8 mouse cellular contexts compared by ENCODE assay signal in genomic region chr19:5388011-5388441, GRCm38 (mm10). TPM values are rescaled to one million over a fixed set of nuclear protein-coding genes. Genes with fewer than 3 reads are reported as not detected.
A peak's percentile ranks its signal among the peaks of the same experiment; 100 is the strongest.
DNase-seq lines count a peak whose midpoint lies in the region; ATAC-seq and TF ChIP-seq lines count a peak whose summit lies in the region.

No protein-coding gene starts in this region.

- H3K27ac ChIP-seq in embryonic facial prominence, embryonic 13.5 days: peak overlapping the region; percentile 82
- peak overlapping the region; percentile 86 for H3K27ac ChIP-seq in intestine, embryonic 16.5 days (ENCODE audit: low read length)
- H3K27ac ChIP-seq in midbrain, embryonic 14.5 days (replicated peaks; ENCODE audit: low read depth, low read length): peak overlapping the region; percentile 83

- ATAC-seq in Patski: peak; percentile 27
- no peak for ATAC-seq in embryonic facial prominence, embryonic 13.5 days (ENCODE audit: insufficient number of reproducible peaks, insufficient read depth, low FRiP score, low TSS enrichment, low read depth)
- ATAC-seq in intestine, embryonic 16.5 days: peak; percentile 43
- ATAC-seq in midbrain, embryonic 14.5 days (ENCODE audit: low FRiP score, low TSS enrichment): peak; percentile 28; the same call in 1 of the 2 replicates

- peak overlapping the region; percentile 92 for H3K4me2 ChIP-seq in embryonic facial prominence, embryonic 13.5 days
- peak overlapping the region; percentile 91 for H3K4me2 ChIP-seq in intestine, embryonic 16.5 days (ENCODE audit: low read depth, low read length)
- peak overlapping the region; percentile 96 for H3K4me2 ChIP-seq in midbrain, embryonic 14.5 days (ENCODE audit: low read length)

- peak; percentile 42 for DNase-seq in left cerebral cortex, postnatal 4 days
- DNase-seq in left cerebral cortex, adult 8-10 months (ENCODE audit: low spot score in 2 of 2): no peak
- DNase-seq in Patski (ENCODE audit: low read depth, low spot score): no peak
- no peak for DNase-seq in midbrain, embryonic 14.5 days
- DNase-seq in frontal cortex, postnatal 10 days (ENCODE audit: low spot score in 2 of 2): no peak
- DNase-seq in left cerebral cortex, postnatal 36 days (ENCODE audit: low spot score in 2 of 2): no peak

- peak overlapping the region; percentile 96 for H3K9ac ChIP-seq in embryonic facial prominence, embryonic 13.5 days
- peak overlapping the region; percentile 93 for H3K9ac ChIP-seq in intestine, embryonic 16.5 days (ENCODE audit: low read depth, low read length)
- H3K9ac ChIP-seq in midbrain, embryonic 14.5 days (replicated peaks; ENCODE audit: low read length): peak overlapping the region; percentile 84

- CTCF ChIA-PET in Patski (lab: Charles Lee): no interaction called here

- in situ Hi-C loops in Patski (cut with MboI; ENCODE audit: low pct_unique_long_range_greater_than_20kb): loop anchor here (5.0 kb wide), 1 partner anchor 99 kb away; the partner anchor contains the start of gene Mus81

- H3K27me3 ChIP-seq in Patski: no peaks in the 10 kb centered on the region
- no peaks in the 10 kb centered on the region for H3K27me3 ChIP-seq in embryonic facial prominence, embryonic 13.5 days
- no peaks in the 10 kb centered on the region for H3K27me3 ChIP-seq in intestine, embryonic 16.5 days (replicated peaks; ENCODE audit: control insufficient read depth, insufficient read depth, low read length)
- H3K27me3 ChIP-seq in midbrain, embryonic 14.5 days (ENCODE audit: control insufficient read depth, insufficient read depth, low read length): no peaks in the 10 kb centered on the region

- peaks cover 34% of the 10 kb centered on the region for H3K4me1 ChIP-seq in embryonic facial prominence, embryonic 13.5 days
- peaks cover 23% of the 10 kb centered on the region for H3K4me1 ChIP-seq in intestine, embryonic 16.5 days (ENCODE audit: control insufficient read depth, insufficient read depth, low read length)
- peaks cover 28% of the 10 kb centered on the region for H3K4me1 ChIP-seq in midbrain, embryonic 14.5 days (ENCODE audit: control insufficient read depth, insufficient read depth, low read length)

- H3K36me3 ChIP-seq in embryonic facial prominence, embryonic 13.5 days: peaks cover 36% of the 10 kb centered on the region
- peaks cover 14% of the 10 kb centered on the region for H3K36me3 ChIP-seq in intestine, embryonic 16.5 days (ENCODE audit: control insufficient read depth, insufficient read depth, low read length)
- peaks cover 28% of the 10 kb centered on the region for H3K36me3 ChIP-seq in midbrain, embryonic 14.5 days (ENCODE audit: control insufficient read depth, insufficient read depth, low read length)

- no peaks in the 10 kb centered on the region for H3K9me3 ChIP-seq in embryonic facial prominence, embryonic 13.5 days
- no peaks in the 10 kb centered on the region for H3K9me3 ChIP-seq in intestine, embryonic 16.5 days (ENCODE audit: control insufficient read depth, low read length)
- H3K9me3 ChIP-seq in midbrain, embryonic 14.5 days (ENCODE audit: control insufficient read depth, low read length): no peaks in the 10 kb centered on the region

- under 1% methylated on average over 43 of the region's 43 CpGs for WGBS in embryonic facial prominence, embryonic 13.5 days
- under 1% methylated on average over 38 of the region's 43 CpGs for WGBS in intestine, embryonic 16.5 days
- WGBS in midbrain, embryonic 14.5 days: under 1% methylated on average over 43 of the region's 43 CpGs

- H3K4me3 ChIP-seq in embryonic facial prominence, embryonic 13.5 days: peak overlapping the region; percentile 99
- peak overlapping the region; percentile 98 for H3K4me3 ChIP-seq in intestine, embryonic 16.5 days (ENCODE audit: low read length)
- H3K4me3 ChIP-seq in midbrain, embryonic 14.5 days (replicated peaks; ENCODE audit: low read depth, low read length): peak overlapping the region; percentile 98

- POLR2A ChIA-PET in Patski (lab: Charles Lee): interaction anchor here (1.2 to 2.6 kb wide), 3 partner anchors 21 to 41 kb away, joined by 4 to 14 read pairs (median 6); partner anchors contain the start of genes AI837181, Banf1, Drap1 and Eif1ad

- intact Hi-C loops in left cerebral cortex, postnatal 4 days (cut with DNase I): no loop called here
- intact Hi-C loops in left cerebral cortex, postnatal 36 days (cut with DNase I): loop anchor here (1.0 kb wide), 1 partner anchor 22 kb away; the partner anchor contains the start of gene Eif1ad

- TF ChIP-seq CTCF in Patski (IDR thresholded peaks at IDR 0.05): no peak

RNA-seq across cellular contexts. Expression of gene Sart1, which starts 0.5 kb away (rescaled TPM):
- total RNA-seq in left cerebral cortex, postnatal 4 days (2021): 100 to 1,000 TPM in 1 of 2 experiments, 10 to 100 TPM in 1; 84.2 to 101 TPM
- 100 to 1,000 TPM in 2 of 4 experiments, 10 to 100 TPM in 2; 85.6 to 109 (median 94.2) TPM for total RNA-seq in left cerebral cortex, adult 8-10 months (2022)
- polyA plus RNA-seq in Patski (2021): 75.3 TPM
- polyA plus RNA-seq in embryonic facial prominence, embryonic 13.5 days (2015; fragmentation: Nextera tagmentation; extraction: Ambion mirVana): 83.9 and 87.7 TPM in 2 replicates
- 60.2 and 65.6 TPM in 2 replicates for polyA plus RNA-seq in intestine, embryonic 16.5 days (2015; fragmentation: Nextera tagmentation; extraction: Ambion mirVana)
- polyA plus RNA-seq in midbrain, embryonic 14.5 days (2014; fragmentation: Nextera tagmentation; extraction: Ambion mirVana): 57.1 and 61.1 TPM in 2 replicates
- total RNA-seq in left cerebral cortex, postnatal 36 days (2021): 100 to 1,000 TPM in 1 of 2 experiments, 10 to 100 TPM in 1; 75.6 to 103 TPM

RNA-seq across cellular contexts. Expression of gene Tsga10ip, which starts 14.3 kb away (rescaled TPM):
- not detected for total RNA-seq in left cerebral cortex, postnatal 4 days (2021)
- total RNA-seq in left cerebral cortex, adult 8-10 months (2022): not detected
- 0.13 TPM for polyA plus RNA-seq in Patski (2021)
- polyA plus RNA-seq in embryonic facial prominence, embryonic 13.5 days (2015; fragmentation: Nextera tagmentation; extraction: Ambion mirVana): not detected in 2 replicates
- polyA plus RNA-seq in intestine, embryonic 16.5 days (2015; fragmentation: Nextera tagmentation; extraction: Ambion mirVana): 5.9 and 6.3 TPM in 2 replicates
- polyA plus RNA-seq in midbrain, embryonic 14.5 days (2014; fragmentation: Nextera tagmentation; extraction: Ambion mirVana): 0.12 TPM in 1 of 2 replicates, not detected in the other
- not detected for total RNA-seq in left cerebral cortex, postnatal 36 days (2021)

RNA-seq across cellular contexts. Expression of gene Banf1, which starts 21.1 kb away (rescaled TPM):
- total RNA-seq in left cerebral cortex, postnatal 4 days (2021): 100 to 1,000 TPM; 176 to 194 TPM
- total RNA-seq in left cerebral cortex, adult 8-10 months (2022): 10 to 100 TPM; 66.5 to 85.5 (median 77.9) TPM
- polyA plus RNA-seq in Patski (2021): 211 TPM
- 423 and 434 TPM in 2 replicates for polyA plus RNA-seq in embryonic facial prominence, embryonic 13.5 days (2015; fragmentation: Nextera tagmentation; extraction: Ambion mirVana)
- polyA plus RNA-seq in intestine, embryonic 16.5 days (2015; fragmentation: Nextera tagmentation; extraction: Ambion mirVana): 421 and 489 TPM in 2 replicates
- 330 and 375 TPM in 2 replicates for polyA plus RNA-seq in midbrain, embryonic 14.5 days (2014; fragmentation: Nextera tagmentation; extraction: Ambion mirVana)
- 10 to 100 TPM; 74.3 to 83.3 TPM for total RNA-seq in left cerebral cortex, postnatal 36 days (2021)

RNA-seq across cellular contexts. Expression of gene Eif1ad, which starts 21.5 kb away (rescaled TPM):
- 10 to 100 TPM; 23.0 to 25.8 TPM for total RNA-seq in left cerebral cortex, postnatal 4 days (2021)
- 10 to 100 TPM; 22.1 to 29.0 (median 23.8) TPM for total RNA-seq in left cerebral cortex, adult 8-10 months (2022)
- 36.7 TPM for polyA plus RNA-seq in Patski (2021)
- 57.6 and 61.8 TPM in 2 replicates for polyA plus RNA-seq in embryonic facial prominence, embryonic 13.5 days (2015; fragmentation: Nextera tagmentation; extraction: Ambion mirVana)
- 60.1 and 62.7 TPM in 2 replicates for polyA plus RNA-seq in intestine, embryonic 16.5 days (2015; fragmentation: Nextera tagmentation; extraction: Ambion mirVana)
- polyA plus RNA-seq in midbrain, embryonic 14.5 days (2014; fragmentation: Nextera tagmentation; extraction: Ambion mirVana): 36.4 and 36.6 TPM in 2 replicates
- total RNA-seq in left cerebral cortex, postnatal 36 days (2021): 10 to 100 TPM; 20.5 to 24.2 TPM

RNA-seq across cellular contexts. Expression of gene Drap1, which starts 36.8 kb away (rescaled TPM):
- total RNA-seq in left cerebral cortex, postnatal 4 days (2021): 100 to 1,000 TPM; 256 to 263 TPM
- 100 to 1,000 TPM; 253 to 272 (median 266) TPM for total RNA-seq in left cerebral cortex, adult 8-10 months (2022)
- 251 TPM for polyA plus RNA-seq in Patski (2021)
- polyA plus RNA-seq in embryonic facial prominence, embryonic 13.5 days (2015; fragmentation: Nextera tagmentation; extraction: Ambion mirVana): 278 and 306 TPM in 2 replicates
- 175 and 180 TPM in 2 replicates for polyA plus RNA-seq in intestine, embryonic 16.5 days (2015; fragmentation: Nextera tagmentation; extraction: Ambion mirVana)
- 225 and 299 TPM in 2 replicates for polyA plus RNA-seq in midbrain, embryonic 14.5 days (2014; fragmentation: Nextera tagmentation; extraction: Ambion mirVana)
- 100 to 1,000 TPM; 245 to 260 TPM for total RNA-seq in left cerebral cortex, postnatal 36 days (2021)
